Mouse (Mus musculus) splenic B cell, adult 2 months (primary cell): ENCODE measurements around the gene Naxd.
"Not testable (repeated sequence)": the region's sequence is repeated elsewhere in the genome, so short reads cannot be mapped to it uniquely, and the experiment has no call there.

Experiments used
- DNase-seq: peaks from one replicate; pipeline ENCODE4 v3.0.0-alpha.2; 2011; ENCODE audit warnings: low read depth, low spot score
- H3K27me3 ChIP-seq: 2 replicates; pipeline ENCODE4 v1.6.1; 2012; ENCODE audit warnings: mild to moderate bottlenecking, low read length, moderate library complexity, mixed read lengths; ENCODE audit not compliant: control insufficient read depth, poor library complexity, insufficient read depth, severe bottlenecking
- H3K36me3 ChIP-seq: 2 replicates; pipeline ENCODE4 v1.6.1; 2012; ENCODE audit warnings: mild to moderate bottlenecking, low read length, moderate library complexity, mixed read lengths; ENCODE audit not compliant: control insufficient read depth, poor library complexity, insufficient read depth, severe bottlenecking

The Naxd gene

DNA sequence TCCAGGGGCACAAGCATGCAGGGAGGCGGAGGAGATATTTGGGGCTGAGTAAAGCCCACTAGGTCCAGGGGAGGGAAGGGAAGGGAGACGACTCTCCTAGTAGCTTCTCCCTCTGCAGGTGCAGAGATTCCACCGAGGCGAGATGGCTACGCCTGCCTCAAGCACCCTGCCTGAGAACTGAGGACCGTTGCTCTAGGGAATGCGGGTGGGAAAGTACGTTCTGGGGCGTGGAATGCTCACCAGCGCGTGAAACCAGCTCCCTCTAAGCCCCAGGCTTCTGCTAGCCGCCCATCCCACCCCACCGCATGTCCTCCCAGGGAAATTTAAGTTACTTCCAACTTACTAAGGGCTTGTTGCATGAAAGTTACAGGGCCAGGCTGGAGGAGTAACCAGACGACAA is 17.7 kb upstream of the Naxd start:
- Histone ChIP-seq H3K36me3 (no peaks in the 10 kb centered on the region), H3K27me3 (no peaks in the 10 kb centered on the region)
- DNase-seq = no peak

DNA sequence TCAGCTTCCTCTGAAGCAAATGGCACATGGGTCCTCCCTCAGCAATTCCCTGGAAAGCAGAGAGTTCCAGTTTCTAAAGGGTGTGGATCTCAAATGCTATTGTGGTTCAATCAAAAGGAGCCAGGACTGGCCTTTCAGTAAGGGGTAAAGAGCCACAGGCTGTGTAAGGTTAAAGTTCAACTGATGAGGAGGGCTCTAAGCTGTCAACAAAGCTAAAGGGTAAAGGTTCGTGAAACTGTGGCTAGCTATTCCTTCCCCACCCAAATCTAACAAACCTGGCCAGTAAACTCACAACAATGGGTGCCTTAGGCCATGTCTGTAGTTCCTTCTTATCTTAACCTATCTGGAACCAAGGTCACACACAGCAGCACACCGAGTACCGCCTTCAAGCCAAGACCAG is 15.4 kb upstream of the Naxd start:
- Histone ChIP-seq H3K27me3 (no peaks in the 10 kb centered on the region), H3K36me3 (no peaks in the 10 kb centered on the region)
- DNase-seq = no peak

DNA sequence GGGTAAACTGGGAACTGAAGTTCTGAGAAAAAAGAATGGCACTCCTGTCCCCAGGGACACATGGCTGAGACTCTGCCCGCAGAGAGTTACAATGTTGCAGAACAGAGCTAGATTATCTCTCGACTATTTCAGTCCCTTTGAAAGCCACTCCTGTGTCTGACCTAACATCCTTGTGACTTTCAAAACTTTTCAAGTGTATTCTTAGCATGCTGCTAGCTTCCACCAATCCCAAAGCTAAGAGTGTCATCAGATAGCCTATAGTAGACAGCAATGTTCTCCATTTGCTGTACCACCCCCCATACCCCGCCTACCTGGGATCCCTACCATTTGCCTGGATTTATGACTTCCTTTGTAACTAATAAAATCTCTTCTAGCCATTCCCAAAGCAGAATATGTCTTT is 14.8 kb upstream of the Naxd start:
- Histone ChIP-seq H3K27me3 (no peaks in the 10 kb centered on the region), H3K36me3 (no peaks in the 10 kb centered on the region)
- no peak for DNase-seq

DNA sequence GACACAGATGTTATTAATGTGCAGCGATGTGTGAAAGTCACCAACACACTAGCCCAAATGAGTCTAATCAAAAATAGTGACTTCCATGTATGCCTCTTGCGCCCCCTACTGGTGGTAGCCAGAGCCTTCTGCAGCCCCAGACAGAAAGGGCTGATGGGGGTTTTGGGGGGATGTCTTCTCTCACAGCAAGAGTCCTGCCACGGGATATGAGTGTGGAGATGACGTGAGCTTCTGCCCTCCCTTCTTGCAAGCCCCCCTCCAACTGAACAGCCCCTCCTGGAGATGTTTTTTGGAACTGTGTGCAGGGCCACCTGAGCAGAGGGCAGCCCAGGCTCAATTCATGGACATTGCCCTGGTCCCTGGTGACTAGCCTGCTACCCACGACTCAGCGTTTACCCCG is 11.2 kb upstream of the Naxd start:
- Histone ChIP-seq H3K27me3 (no peaks in the 10 kb centered on the region), H3K36me3 (no peaks in the 10 kb centered on the region)
- peak; percentile 82 for DNase-seq

DNA sequence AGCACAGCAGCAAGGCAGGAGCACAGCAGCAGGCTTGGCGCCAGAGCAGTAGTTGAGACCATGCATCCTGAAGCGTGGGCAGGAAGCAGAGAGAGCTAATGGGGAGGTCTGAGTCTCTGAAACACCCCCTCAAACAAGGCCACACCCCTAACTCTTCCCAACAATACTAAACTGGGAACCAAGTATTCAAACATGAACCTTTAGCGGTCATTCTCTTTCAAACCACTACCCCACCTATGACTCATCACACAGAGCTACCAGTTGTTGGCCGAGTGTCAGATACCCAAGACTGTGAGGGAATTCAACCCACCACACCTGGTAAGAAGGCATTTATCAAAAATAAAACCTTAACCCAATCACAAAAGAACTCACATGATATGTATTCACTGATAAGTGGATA is 10.1 kb upstream of the Naxd start:
- no peak for DNase-seq
- Histone ChIP-seq H3K36me3 (no peaks in the 10 kb centered on the region), H3K27me3 (no peaks in the 10 kb centered on the region)

DNA sequence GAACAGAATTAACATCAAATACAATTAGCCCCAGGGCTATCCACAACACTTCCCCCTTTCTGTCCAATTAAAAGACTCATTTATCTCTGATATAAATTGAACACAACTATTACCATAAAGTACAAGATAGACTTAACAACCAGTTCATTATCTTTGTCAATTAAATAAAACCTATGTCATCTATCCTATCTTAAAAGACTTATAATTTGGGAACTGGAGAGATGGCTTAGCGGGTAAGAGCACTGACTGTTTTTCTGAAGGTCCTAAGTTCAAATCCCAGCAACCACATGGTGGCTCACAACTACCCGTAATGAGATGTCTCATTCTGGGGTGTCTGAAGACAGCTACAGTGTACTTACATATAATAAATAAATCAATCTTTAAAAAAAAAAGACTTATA is 5.0 kb upstream of the Naxd start:
- H3K27me3 ChIP-seq, DNase-seq, H3K36me3 ChIP-seq: not testable (repeated sequence)

DNA sequence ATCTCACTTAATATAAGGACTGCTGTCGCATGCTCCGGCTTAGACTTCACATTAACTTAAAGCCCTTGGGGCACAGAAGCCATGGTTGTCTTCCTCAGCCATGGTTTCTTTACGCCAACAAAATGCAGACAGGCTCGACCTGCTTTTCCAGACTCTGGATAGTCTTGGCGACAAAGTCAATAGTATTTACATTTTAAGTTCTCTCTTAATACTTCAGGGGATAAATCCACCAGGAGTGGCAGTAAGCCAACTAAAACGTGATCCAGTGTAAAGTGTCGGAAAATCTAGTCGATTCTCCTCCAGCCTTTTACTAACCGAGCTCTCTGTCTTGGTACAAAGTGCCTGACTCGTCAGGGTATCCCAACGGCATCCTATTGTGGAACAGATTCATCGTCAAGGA is 975 bp downstream of the Naxd start:
- H3K36me3 ChIP-seq = no peaks in the 10 kb centered on the region; the same call in 1 of the 2 replicates
- no peak for DNase-seq

DNA sequence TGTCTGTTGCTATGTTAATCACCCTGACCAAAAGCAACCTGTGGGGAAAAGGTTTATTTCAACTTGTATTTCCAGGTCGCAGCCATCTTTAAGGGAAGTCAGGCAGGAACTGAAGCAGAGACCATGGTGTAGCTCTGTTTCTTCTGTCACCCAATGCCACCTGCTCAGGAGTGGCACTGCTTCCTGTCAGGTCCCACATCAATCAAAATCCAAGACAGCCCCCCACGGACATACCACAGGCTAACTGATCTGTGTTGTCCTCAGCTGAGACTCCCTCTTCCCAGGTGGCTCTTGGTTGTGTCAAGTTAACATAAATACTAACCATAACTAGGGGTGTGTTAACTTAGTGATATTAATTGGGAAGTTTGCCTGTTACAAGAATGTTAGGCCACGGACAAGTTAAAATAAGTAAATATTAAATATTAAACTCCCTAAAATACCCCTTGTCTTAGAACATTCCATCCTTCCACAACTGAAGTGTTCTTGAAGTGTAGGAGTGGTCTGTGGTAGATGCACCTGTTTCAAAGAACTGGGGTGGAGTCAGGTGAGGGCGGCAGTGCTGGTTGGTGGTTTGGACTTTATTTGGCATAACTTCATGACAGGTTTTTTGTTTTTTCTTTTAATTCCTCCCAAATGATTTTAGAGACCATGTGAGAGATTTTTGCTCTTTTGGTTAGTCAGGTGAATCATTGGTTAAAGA is 1.6 kb downstream of the Naxd start:
- no peaks in the 10 kb centered on the region for H3K27me3 ChIP-seq
- DNase-seq = no peak
- no peaks in the 10 kb centered on the region; the same call in 1 of the 2 replicates for H3K36me3 ChIP-seq

More for the DNA sequence above, 975 bp downstream of the Naxd start:
- no peaks in the 10 kb centered on the region for H3K27me3 ChIP-seq

DNA sequence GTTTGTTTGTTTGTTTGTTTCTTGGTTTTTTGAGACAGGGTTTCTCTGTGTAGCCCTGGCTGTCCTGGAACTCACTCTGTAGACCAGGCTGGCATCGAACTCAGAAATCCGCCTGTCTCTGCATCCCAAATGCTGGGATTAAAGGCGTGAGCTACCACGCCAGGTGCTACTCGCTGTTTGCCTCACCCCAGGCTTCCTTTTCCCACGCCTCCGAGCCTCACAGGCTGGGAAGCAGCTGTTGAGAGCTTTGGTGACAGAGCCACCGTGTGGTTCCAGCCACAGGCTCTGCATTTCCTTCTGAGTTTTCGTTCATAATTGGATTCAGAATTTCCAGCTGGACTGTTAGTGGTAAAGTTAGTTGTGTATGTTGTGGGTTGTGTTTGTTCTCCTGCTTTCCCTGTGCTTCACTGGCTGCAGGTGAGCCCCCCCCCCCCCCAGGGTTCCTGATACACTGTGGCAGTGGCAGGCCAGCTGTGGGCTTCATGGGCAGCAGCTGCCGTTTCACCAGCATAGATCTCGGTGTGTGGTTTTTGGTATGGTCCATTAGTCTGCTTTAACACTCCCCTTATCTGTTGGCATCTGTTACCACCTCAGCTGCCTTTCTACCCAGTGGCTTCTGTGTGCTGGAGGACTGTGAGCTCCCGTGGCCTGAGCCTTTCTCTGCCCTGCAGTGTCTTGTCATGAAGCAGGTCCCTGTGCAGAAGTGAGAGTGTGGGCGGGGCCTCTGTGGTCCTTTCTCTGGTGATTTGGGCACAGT is 6.3 kb downstream of the Naxd start:
- H3K27me3 ChIP-seq = no peaks in the 10 kb centered on the region
- DNase-seq = no peak
- H3K36me3 ChIP-seq = peaks cover 4% of the 10 kb centered on the region

DNA sequence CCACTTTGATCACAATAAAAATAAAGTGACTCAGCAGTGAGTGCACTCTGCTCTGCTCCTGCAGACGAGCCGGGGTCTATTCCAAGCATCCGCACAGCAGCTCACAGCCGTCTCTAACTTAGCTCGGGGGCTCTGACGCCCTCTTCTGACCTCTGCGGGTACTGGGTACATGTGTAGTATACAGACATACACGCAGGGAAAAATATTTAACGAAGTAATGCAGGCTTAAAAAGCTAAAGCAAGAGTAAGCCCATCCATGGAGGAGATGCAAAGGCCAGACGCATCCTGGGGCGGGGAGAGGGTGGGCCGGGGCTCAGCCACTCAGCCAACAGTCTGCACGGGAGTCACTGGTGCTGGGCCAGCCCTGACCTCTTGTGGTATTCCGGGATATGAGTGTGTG is 8.8 kb downstream of the Naxd start:
- no peak for DNase-seq
- Histone ChIP-seq H3K36me3 (peaks cover 6% of the 10 kb centered on the region), H3K27me3 (no peaks in the 10 kb centered on the region)

DNA sequence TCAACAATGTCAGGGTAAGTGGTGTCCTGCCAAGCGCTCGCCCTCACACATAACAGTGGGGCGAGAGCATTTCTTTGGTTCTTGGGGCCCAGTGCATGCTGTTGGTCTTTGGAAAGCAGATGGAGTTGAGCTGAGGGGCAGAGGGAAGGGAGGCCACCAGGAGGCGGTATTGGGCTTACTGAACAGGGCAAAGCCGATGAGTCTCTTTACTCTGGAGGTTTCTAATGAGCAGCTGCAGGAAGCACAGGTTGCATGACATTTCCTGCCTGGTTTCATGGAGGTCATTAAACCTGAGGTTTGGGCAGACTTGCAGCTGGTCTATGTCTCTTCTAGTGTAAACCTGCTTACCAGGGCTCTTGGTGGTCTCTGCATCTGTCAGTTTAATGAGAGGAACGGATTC is 9.5 kb downstream of the Naxd start:
- Histone ChIP-seq H3K27me3 (no peaks in the 10 kb centered on the region), H3K36me3 (peaks cover 8% of the 10 kb centered on the region)
- DNase-seq = peak; percentile 79

DNA sequence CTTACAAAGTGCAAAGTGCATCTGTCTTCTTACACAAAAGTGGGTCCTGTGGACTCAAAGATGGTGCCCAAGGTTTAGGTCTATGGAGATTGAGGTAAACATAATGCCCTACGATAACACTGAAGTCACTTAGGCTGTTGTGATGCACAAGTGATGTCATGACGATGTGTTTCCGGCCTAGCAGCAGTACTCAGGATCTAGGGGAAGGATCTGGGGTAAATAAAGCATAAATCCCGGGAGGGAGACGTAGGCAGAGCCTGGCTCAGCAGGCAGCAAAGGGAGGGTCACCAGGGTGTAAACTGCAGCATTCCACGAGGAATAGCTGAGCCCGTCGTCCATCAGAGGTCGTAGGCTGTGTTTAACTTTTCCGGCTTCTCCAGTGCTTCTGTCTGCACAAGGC is 11.6 kb downstream of the Naxd start:
- Histone ChIP-seq H3K27me3 (no peaks in the 10 kb centered on the region), H3K36me3 (peaks cover 8% of the 10 kb centered on the region)
- no peak for DNase-seq

DNA sequence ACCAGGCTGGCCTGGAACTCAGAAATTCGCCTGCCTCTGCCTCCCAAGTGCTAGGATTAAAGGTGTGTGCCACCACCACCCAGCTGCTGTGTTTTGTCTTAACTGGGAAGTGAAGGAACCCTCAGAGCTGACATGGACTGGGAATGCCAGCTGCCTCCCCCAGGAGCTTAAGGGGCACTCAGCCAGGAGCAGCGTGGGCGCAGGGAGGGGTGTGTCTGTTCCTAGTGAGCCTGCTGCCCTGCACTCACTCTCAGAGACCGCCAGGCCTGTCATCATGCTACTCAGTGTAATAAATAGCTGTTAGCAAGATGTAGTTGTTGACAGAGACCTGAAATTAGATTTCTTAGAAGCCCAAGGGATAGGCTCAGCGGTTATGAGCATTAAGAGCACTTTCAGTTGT is 13.7 kb downstream of the Naxd start:
- no peak for DNase-seq
- Histone ChIP-seq H3K36me3 (peaks cover 6% of the 10 kb centered on the region), H3K27me3 (no peaks in the 10 kb centered on the region)

DNA sequence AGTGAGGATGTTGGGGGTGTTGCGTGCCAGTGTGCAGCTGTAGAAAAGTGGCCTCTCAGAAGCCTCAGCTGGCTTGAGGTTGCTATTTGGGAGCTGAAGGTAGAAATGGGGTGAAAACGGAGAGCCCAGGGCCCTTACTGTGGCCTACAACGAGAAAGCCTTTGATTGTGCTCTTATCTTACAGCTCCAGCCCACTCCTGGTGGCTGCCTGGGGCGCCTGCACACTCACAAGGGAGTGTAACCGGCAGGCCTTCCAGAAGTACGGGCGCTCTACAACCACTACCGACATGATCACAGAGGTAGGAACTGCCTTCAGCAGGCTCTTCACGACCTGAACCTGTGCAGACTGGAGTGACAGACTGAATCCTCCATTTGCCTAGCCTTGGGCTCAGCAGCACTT is 15.4 kb downstream of the Naxd start:
- no peak for DNase-seq
- Histone ChIP-seq H3K27me3 (no peaks in the 10 kb centered on the region), H3K36me3 (peaks cover 5% of the 10 kb centered on the region)

DNA sequence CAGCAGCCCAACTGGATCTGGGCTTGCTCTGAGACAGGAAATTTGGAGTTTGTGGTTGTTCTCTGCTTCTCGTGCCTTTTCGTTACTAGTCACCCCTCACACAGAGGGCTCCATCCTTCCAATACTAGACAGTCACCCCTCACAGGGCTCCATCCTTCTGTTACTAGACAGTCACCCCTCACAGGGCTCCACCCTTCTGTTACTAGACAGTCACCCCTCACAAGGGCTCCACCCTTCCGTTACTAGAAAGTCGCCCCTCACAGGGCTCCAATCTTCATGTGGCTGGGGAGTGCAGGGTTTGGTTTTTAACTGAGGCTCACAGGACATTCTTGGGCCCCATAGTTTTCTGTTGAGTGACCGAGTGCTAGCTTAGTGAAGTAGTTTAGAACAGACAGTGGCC is 15.9 kb downstream of the Naxd start:
- no peaks in the 10 kb centered on the region for H3K27me3 ChIP-seq
- no peak for DNase-seq
- peaks cover 4% of the 10 kb centered on the region for H3K36me3 ChIP-seq
